Mouse (Mus musculus) C2C12 (cell line): ENCODE data around the gene Mr1.

Experiments
- CEBPB ChIP-seq: IDR thresholded peaks from one replicate; pipeline ENCODE4 v1.6.1; 2011; ENCODE audit warnings: low read depth, mild to moderate bottlenecking, control low read depth, moderate library complexity
- CTCF ChIP-seq: IDR thresholded peaks from one replicate; pipeline ENCODE4 v1.5.1; 2011; ENCODE audit not compliant: control insufficient read depth, insufficient read depth, insufficient read length
- FOSL1 ChIP-seq: IDR thresholded peaks from one replicate; pipeline ENCODE4 v1.8.0; 2011; ENCODE audit warnings: mild to moderate bottlenecking, low read length; ENCODE audit not compliant: poor library complexity, insufficient read depth, severe bottlenecking
- MAX ChIP-seq: IDR thresholded peaks from one replicate; pipeline ENCODE4 v1.6.1; 2011; ENCODE audit warnings: mild to moderate bottlenecking, control low read depth
- MYOG ChIP-seq: IDR thresholded peaks from one replicate; pipeline ENCODE4 v1.6.1; 2011; ENCODE audit not compliant: control insufficient read depth, insufficient read length; ENCODE audit errors: extremely low read depth
- USF1 ChIP-seq: IDR thresholded peaks from one replicate; pipeline ENCODE4 v1.6.1; 2011; ENCODE audit warnings: low read depth, mild to moderate bottlenecking, control low read depth, moderate library complexity

- TF ChIP-seq MYOG (no peak), CTCF (no peak), FOSL1 (no peak), USF1 (no peak), MAX (no peak), CEBPB (peak; percentile 16)
These were observed 63.0 kb downstream of the Mr1 start for GRCm38 (mm10) chr1:155083271-155084265.
